Mouse (Mus musculus) gastrocnemius, postnatal 4 days (tissue): ENCODE results near the gene Nudt21. TPM values are rescaled to one million over a fixed set of nuclear protein-coding genes. Genes with fewer than 3 reads are reported as not detected.

Experiments
- total RNA-seq, 2 experiments: library from RNA; stranded (reverse); gene quantifications; 2 replicates each; pipeline ENCODE4 v1.2.3; 2021

Gene Nudt21
- total RNA-seq, 2 experiments from 2014 or later = 36.1 to 40.5 TPM

Other genes with a start within 250 kb of the Nudt21 start
- 10 to 100 TPM; 13.4 TPM for gene Gnao1, start 227.1 kb downstream of the Nudt21 start, total RNA-seq
- gene Amfr, start 24.2 kb downstream of the Nudt21 start, total RNA-seq = 10 to 100 TPM; 93.2 to 98.0 TPM
- 10 to 100 TPM; 19.2 to 20.2 TPM for gene Ogfod1, start 167 bp upstream of the Nudt21 start, total RNA-seq
- gene Bbs2, start 61.9 kb upstream of the Nudt21 start, total RNA-seq = 1 to 10 TPM; 8.3 to 8.6 TPM
- not detected for gene Mt4, start 100.2 kb upstream of the Nudt21 start, total RNA-seq
- 10 to 100 TPM; 11.4 to 18.3 TPM for gene Mt3, start 115.6 kb upstream of the Nudt21 start, total RNA-seq
- 100 to 1,000 TPM in 1 of 2 experiments, 10 to 100 TPM in 1; 83.6 to 103 TPM for gene Mt2, start 135.6 kb upstream of the Nudt21 start, total RNA-seq
- gene Mt1, start 142.1 kb upstream of the Nudt21 start, total RNA-seq = 10 to 100 TPM; 42.4 to 49.1 TPM
- 10 to 100 TPM; 26.7 to 32.9 TPM for gene Nup93, start 177.5 kb upstream of the Nudt21 start, total RNA-seq